Mouse (Mus musculus) embryo, embryonic 9.5 days (tissue): ENCODE measurements around the gene Fbxo6.
"Not testable (repeated sequence)": the region's sequence is repeated elsewhere in the genome, so short reads cannot be mapped to it uniquely, and the experiment has no call there.

Experiments used
- DNase-seq: peaks from one replicate; pipeline ENCODE4 v3.0.0-alpha.2; 2017; ENCODE audit errors: extremely low spot score

Fbxo6 gene

GRCm38 (mm10) chr4:148151267-148152168, at the start of gene Fbxo6:
Fbxo6 (minus strand) TSS chr4:148152140.
- DNase-seq: peak; percentile 88

DNA sequence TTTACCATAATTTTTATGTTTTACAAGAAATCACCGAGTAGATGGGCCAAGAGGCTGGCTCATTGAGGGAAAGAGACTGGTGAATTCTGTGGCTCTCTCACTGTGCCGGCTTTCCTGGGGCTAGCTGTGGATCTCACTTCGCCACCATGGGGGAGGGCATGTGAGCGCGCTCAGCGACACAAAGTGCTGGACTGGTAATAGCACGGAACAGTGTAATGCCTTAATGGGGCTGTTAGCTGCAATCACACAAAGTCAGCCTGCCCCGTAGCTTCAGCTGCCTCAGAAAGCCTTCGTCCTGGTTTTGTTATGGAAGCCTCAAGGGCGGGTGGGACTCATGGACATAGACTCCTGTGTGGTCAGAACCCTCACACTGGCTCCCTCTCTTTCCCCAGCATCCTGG, 46.8 kb upstream of the Fbxo6 start:
- no peak for DNase-seq

GRCm38 (mm10) chr4:148194400-148194799, 42.5 kb upstream of the Fbxo6 start:
- no peak for DNase-seq

- no peak for DNase-seq
Observed at GRCm38 (mm10) chr4:148192707-148193245, 40.8 kb upstream of the Fbxo6 start.

GRCm38 (mm10) chr4:148188767-148189166, 36.8 kb upstream of the Fbxo6 start:
- not testable (repeated sequence) for DNase-seq

GRCm38 (mm10) chr4:148185819-148186218, 33.9 kb upstream of the Fbxo6 start:
- no peak for DNase-seq

DNA sequence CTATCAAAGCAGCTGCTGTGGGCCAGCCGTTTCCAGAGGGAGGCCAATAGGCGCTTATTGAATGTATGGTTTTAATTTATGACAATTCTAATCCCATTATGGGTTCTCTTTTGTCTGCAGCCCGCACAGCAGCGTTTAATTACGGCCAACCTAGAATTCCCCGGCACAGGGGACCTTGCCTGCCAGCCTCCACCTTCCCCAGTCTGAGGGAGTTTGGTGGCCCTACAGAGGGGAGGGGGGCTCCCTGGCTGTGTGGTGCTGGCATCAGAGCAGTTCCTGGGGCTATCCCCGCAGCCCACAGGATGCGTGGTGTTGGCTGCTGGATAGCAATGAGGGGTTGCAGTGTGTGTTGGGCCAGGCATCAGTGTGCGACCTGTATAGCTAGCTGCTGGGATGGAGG, 32.6 kb upstream of the Fbxo6 start:
- no peak for DNase-seq

DNA sequence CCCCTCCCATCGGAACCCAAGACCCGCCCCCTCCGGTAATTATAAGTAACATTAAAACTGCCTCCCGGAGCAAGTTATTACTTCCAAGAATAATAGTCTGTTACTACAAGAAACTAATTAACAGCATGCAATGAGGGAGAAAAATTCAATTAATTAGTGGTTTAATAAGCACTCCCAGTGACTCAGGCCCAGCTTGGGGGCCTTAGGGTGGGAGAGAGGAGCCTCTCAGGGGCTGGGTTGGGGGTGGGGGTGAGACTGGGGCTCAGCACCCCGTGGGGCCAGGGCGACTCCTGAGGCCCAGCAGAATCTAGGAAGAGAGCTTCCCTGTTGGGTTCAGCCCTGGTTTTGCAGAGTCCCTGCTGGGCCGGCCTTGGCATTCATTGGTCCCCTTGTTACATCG, 30.4 kb upstream of the Fbxo6 start:
- DNase-seq: no peak

GRCm38 (mm10) chr4:148181483-148181882, 29.5 kb upstream of the Fbxo6 start:
- DNase-seq: no peak

DNA sequence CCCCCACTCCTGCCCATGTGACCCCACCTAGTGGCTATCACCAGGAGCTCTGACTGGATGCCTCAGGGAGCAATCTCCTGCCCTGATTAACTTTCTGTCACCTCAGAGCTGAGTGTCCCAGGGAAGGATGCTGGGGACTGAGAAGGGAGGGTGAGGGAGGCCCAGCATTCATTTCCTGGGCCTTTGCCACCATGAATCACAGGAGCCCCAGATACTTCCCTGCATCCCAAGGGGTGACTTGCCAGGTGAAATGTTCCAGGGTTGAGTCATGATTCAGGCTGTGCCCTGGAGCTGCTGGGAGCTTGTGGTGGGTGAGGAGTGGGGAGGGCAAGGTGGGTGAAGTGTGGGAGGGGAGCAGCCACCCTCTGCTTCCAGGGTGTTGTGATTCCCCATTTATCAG, 25.8 kb upstream of the Fbxo6 start:
- DNase-seq: no peak

DNA sequence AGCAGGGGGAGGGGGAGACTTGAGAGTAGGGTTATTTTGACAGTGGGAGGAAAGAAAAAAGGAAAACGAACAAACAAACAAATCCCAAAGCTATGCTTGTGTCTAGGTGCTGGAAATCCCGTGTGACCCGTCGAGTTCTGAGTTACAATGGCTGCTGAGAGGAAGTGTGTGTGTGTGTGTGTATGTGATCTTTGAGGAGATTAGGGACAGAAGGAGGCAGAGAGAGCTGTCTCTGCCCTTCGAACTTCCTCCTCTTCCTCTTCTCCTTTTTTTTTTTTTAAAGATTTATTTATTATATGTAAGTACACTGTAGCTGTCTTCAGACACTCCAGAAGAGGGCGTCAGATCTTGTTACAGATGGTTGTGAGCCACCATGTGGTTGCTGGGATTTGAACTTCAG, 24.7 kb upstream of the Fbxo6 start:
- not testable (repeated sequence) for DNase-seq

DNA sequence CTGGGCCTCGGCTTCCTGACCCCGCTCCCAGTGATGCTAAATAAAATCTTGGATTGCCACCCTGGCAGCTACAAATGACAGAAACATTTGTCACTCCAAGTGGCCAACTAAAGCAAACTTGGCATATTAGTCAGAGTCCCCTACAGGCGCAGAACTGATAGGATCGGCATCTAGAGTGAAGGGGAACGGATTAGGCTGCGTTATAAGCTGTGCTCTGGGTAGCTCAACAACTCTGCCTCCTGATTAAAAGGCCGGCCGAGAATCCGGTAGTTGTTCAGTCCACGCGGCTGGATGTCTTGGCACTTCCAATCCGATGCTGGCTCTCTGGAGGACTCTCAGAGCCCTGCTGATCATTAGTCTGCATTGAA, 22.5 kb upstream of the Fbxo6 start:
- no peak for DNase-seq

GRCm38 (mm10) chr4:148173811-148174494, 22.0 kb upstream of the Fbxo6 start:
- DNase-seq: no peak

GRCm38 (mm10) chr4:148171261-148171660, 19.3 kb upstream of the Fbxo6 start:
- DNase-seq: no peak

DNA sequence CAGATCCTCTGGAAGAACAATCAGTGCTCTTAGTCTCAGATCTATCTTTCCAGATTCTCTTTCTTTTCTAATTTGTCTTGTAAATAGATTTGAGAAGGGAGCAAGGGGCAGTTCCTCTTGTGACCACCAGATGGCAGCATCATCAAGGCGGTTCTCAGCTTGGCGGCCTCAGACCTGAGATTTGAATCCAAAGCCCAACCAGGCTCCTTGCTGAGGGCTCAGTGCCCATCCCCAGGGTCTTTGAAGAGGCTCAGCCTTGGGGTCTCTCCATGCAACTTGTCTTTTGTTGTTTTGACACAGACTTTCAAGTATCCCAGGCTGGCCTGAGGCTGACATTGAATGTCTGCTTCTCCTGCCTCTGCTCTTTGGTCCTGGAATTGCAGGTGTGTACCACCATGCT, 18.9 kb upstream of the Fbxo6 start:
- peak; percentile 66 for DNase-seq

DNA sequence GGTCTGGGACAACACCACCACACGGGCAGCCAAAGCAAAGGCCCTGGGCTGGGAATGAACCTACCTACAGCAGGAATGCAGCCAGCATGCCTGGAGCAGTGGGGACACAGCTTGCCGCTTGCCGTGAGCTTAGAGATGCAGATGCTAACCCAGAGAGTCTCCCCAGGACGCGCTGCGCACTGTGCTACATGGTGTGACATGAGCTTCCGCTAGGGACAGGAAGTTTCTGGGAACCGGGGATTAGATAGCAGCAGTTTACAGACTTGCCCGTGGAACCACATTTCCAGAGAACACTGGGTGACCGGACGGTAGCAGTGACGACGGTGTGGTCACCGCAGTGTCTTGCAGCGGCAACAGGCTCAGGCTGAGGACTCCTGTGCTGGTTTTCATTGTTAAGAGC, 17.6 kb upstream of the Fbxo6 start:
- no peak for DNase-seq

- peak; percentile 62 for DNase-seq
Observed at GRCm38 (mm10) chr4:148168287-148168686, 16.3 kb upstream of the Fbxo6 start.

GRCm38 (mm10) chr4:148166986-148167385, 15.0 kb upstream of the Fbxo6 start:
- DNase-seq: peak; percentile 73

DNA sequence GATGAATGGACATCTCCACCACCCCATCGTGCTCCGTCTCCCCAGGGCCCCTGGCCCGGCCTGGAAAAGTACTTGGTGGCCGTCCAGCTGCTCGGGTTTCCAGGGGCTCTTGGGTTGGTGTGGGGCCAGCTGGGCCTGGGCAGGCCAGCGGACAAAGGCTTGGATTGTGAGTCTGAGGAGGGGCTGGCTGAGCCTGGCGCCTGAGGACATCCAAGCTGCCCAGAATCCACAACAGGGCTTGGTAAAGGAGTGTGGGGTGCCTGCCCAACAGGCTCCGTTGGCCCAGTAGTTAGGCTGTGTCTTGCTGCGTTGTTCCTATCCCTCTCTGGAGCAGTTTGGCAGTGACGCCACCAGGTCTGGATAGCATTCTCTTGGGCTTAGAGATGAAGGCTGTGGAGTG, 14.5 kb upstream of the Fbxo6 start:
- no peak for DNase-seq

GRCm38 (mm10) chr4:148165551-148165950, 13.6 kb upstream of the Fbxo6 start:
- no peak for DNase-seq

DNA sequence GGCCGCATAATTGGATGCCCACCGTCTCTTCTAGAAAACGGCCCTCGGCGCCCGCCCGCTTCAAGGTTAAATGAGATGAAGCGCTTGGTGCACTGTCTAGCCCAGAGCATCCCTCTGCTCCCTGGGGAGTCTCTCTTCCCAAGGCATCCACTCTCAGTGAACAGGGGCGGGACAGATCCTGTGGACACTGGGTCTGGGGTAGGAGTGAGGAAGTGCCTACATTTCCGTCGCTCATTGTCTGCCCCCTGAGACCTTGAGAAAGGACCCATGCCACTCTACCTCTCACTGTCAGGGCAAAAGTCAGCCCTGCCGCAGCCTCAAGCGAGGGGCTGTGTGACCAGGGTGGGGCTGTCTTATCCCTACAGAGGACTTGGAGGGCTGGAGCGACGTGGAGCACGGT, 12.5 kb upstream of the Fbxo6 start:
- DNase-seq: no peak

DNA sequence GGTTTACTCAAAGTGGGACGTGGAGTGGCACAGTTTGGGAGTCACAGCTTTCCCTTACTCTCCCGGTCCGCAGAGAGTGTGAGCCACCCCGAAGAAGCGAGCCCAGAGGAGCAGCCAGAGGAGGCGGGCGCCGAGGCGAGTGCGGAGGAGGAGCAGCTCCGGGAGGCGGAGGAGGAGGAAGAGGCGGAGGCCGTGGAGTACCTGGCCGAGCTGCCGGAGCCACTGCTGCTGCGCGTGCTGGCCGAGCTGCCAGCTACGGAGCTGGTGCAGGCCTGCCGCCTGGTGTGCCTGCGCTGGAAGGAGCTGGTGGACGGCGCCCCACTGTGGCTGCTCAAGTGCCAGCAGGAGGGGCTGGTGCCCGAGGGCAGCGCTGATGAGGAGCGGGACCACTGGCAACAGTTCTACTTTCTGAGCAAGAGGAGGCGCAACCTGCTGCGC, 12.1 kb upstream of the Fbxo6 start:
- peak; percentile 72 for DNase-seq
